Mouse (Mus musculus): ENCODE measurements around the gene Nin. TPM values are rescaled to one million over a fixed set of nuclear protein-coding genes. Genes with fewer than 3 reads are reported as not detected.

Nin gene
- polyA plus RNA-seq, 1 experiment from 2014 or later = 10.3 TPM

DNA sequence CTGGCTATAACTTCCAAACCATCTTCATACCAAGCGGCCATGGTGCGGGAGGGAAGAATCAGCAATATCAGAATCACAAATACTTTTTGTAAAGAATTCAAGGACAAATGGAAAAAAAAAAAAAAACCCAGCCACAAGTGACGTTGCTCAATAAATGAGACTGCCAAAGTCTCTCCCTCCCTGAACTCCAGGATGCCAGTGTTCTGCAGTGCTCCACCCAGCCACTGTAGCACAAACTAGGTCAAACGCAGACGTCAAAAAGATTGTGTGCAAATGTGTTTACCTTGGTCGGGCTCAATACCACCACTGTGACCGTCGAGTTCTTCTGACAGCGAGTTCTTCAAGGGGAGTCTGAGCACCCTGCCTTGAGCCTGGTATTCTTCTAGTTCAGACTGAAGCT is 64.8 kb downstream of the Nin start:
- Histone ChIP-seq H3K27me3 (ENCODE audit: control insufficient read depth, insufficient read depth, low read length) (no peaks in the 10 kb centered on the region), H3K4me3 (ENCODE audit: low read depth, low read length) (no peak overlapping the region), H3K9ac (replicated peaks; ENCODE audit: low read length) (no peak overlapping the region), H3K4me1 (ENCODE audit: control insufficient read depth, insufficient read depth, low read length) (no peaks in the 10 kb centered on the region), H3K9me3 (replicated peaks; ENCODE audit: control insufficient read depth, low read length) (no peaks in the 10 kb centered on the region), H3K36me3 (replicated peaks; ENCODE audit: control insufficient read depth, insufficient read depth, low read depth, low read length) (peaks cover 3% of the 10 kb centered on the region), H3K27ac (replicated peaks; ENCODE audit: low read depth, low read length) (no peak overlapping the region), H3K4me2 (ENCODE audit: low read depth, low read length) (no peak overlapping the region)
- DNase-seq (ENCODE audit: low spot score) = no peak
- no peak for ATAC-seq (replicated peaks; ENCODE audit: insufficient number of reproducible peaks, low FRiP score, low TSS enrichment, low read depth)
- WGBS = 85% methylated on average over 9 of the region's 9 CpGs

DNA sequence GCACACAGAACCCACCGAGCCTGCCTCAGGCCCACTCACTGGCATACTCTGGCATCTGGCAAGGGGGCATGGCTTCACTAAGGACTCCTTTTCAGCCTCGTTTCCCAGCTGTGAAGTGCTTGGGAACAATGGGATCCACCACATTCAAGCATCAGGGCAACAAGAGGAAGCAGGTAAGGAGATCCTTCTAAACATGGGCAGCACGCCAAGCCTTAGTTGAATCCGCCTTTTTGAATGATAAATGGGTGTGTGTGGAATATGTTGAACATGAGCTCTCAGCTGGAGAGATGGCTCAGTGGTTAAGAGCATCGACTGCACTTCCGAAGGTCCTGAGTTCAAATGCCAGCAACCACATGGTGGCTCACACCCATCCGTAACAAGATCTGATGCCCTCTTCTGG is 66.2 kb downstream of the Nin start:
- 89% methylated on average over 7 of the region's 7 CpGs for WGBS
- Histone ChIP-seq H3K9ac (replicated peaks; ENCODE audit: low read length) (no peak overlapping the region), H3K27me3 (ENCODE audit: control insufficient read depth, insufficient read depth, low read length) (no peaks in the 10 kb centered on the region), H3K9me3 (replicated peaks; ENCODE audit: control insufficient read depth, low read length) (no peaks in the 10 kb centered on the region), H3K4me3 (ENCODE audit: low read depth, low read length) (no peak overlapping the region), H3K4me2 (ENCODE audit: low read depth, low read length) (no peak overlapping the region), H3K36me3 (replicated peaks; ENCODE audit: control insufficient read depth, insufficient read depth, low read depth, low read length) (peaks cover 3% of the 10 kb centered on the region), H3K4me1 (ENCODE audit: control insufficient read depth, insufficient read depth, low read length) (no peaks in the 10 kb centered on the region), H3K27ac (replicated peaks; ENCODE audit: low read depth, low read length) (no peak overlapping the region)
- ATAC-seq (replicated peaks; ENCODE audit: insufficient number of reproducible peaks, low FRiP score, low TSS enrichment, low read depth) (no peak), DNase-seq (ENCODE audit: low spot score) (no peak)

DNA sequence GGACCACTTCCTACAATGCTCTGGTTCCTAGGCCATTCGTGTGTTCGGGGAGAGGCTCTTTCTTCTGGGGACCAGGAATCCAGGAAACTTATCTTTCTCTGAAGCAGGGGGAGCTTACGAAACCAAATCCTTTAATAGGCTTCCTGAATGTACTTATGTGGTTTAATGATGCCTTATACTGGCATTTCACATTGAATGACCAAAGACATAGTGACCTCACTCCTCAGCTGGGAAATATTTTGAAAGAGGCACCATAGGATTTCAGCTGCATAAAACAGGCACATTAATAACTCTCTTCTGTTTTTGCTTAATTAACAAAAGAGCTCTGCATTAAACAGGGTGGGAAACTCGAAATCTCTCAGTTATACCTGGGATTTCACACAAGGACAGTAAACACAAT is 69.2 kb downstream of the Nin start:
- Histone ChIP-seq H3K4me1 (ENCODE audit: control insufficient read depth, insufficient read depth, low read length) (no peaks in the 10 kb centered on the region), H3K36me3 (replicated peaks; ENCODE audit: control insufficient read depth, insufficient read depth, low read depth, low read length) (peaks cover 3% of the 10 kb centered on the region), H3K4me2 (ENCODE audit: low read depth, low read length) (no peak overlapping the region), H3K27ac (replicated peaks; ENCODE audit: low read depth, low read length) (no peak overlapping the region), H3K9ac (replicated peaks; ENCODE audit: low read length) (no peak overlapping the region), H3K27me3 (ENCODE audit: control insufficient read depth, insufficient read depth, low read length) (no peaks in the 10 kb centered on the region), H3K9me3 (replicated peaks; ENCODE audit: control insufficient read depth, low read length) (no peaks in the 10 kb centered on the region), H3K4me3 (ENCODE audit: low read depth, low read length) (no peak overlapping the region)
- no peak for DNase-seq (ENCODE audit: low spot score)
- 66% methylated on average over 4 of the region's 4 CpGs for WGBS
- ATAC-seq (replicated peaks; ENCODE audit: insufficient number of reproducible peaks, low FRiP score, low TSS enrichment, low read depth) = no peak

DNA sequence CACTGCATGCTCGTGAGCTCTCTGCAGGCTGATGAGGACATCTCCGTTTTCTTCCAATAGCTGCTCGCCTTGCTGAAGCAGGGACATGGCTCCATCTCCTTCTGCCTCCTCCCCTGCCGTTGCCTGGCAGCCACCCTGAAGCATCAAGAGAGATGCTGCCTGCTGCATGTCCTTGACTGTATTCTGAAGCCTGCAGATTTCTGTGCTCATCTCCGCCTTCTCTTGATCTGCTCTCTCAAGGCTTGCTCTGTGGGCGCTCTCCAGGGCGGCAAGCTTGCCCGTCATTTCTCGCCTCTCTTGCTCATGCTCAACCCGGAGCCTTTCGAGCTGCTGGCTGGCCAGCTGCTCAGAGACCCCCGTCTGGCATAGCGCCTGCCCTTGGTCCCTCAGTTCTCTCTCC is 70.1 kb downstream of the Nin start:
- H3K27ac ChIP-seq (replicated peaks; ENCODE audit: low read depth, low read length) = no peak overlapping the region

DNA sequence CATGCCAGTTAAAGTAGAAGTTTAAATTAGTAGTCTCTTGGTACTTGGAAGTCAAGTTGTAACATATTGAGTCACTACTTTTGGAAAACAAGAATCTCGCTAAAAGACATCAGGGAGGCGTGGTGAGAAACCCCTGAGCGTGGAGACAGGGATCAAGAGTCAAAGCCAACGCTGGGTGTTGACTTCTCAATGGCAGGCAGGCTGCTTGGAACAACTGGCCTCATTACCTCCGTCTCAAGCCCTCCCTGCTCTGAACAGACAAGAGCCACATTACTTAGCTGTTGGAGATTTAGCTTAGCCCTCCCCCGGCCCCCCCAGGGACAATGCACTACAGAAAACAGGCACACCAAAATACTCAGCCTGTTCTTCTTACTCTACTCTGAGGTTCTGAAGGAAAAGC is 72.5 kb downstream of the Nin start:
- no peaks in the 10 kb centered on the region for H3K4me1 ChIP-seq (ENCODE audit: control insufficient read depth, insufficient read depth, low read length)

More for the DNA sequence above, 70.1 kb downstream of the Nin start:
- H3K9me3 ChIP-seq (replicated peaks; ENCODE audit: control insufficient read depth, low read length) = no peaks in the 10 kb centered on the region
- H3K36me3 ChIP-seq (replicated peaks; ENCODE audit: control insufficient read depth, insufficient read depth, low read depth, low read length) = peaks cover 3% of the 10 kb centered on the region
- no peak overlapping the region for H3K4me2 ChIP-seq (ENCODE audit: low read depth, low read length)
- ATAC-seq (replicated peaks; ENCODE audit: insufficient number of reproducible peaks, low FRiP score, low TSS enrichment, low read depth) (no peak), DNase-seq (ENCODE audit: low spot score) (no peak)
- no peaks in the 10 kb centered on the region for H3K27me3 ChIP-seq (ENCODE audit: control insufficient read depth, insufficient read depth, low read length)
- no peak overlapping the region for H3K4me3 ChIP-seq (ENCODE audit: low read depth, low read length)
- H3K4me1 ChIP-seq (ENCODE audit: control insufficient read depth, insufficient read depth, low read length) = no peaks in the 10 kb centered on the region
- H3K9ac ChIP-seq (replicated peaks; ENCODE audit: low read length) = no peak overlapping the region
- WGBS = 93% methylated on average over 13 of the region's 13 CpGs

DNA sequence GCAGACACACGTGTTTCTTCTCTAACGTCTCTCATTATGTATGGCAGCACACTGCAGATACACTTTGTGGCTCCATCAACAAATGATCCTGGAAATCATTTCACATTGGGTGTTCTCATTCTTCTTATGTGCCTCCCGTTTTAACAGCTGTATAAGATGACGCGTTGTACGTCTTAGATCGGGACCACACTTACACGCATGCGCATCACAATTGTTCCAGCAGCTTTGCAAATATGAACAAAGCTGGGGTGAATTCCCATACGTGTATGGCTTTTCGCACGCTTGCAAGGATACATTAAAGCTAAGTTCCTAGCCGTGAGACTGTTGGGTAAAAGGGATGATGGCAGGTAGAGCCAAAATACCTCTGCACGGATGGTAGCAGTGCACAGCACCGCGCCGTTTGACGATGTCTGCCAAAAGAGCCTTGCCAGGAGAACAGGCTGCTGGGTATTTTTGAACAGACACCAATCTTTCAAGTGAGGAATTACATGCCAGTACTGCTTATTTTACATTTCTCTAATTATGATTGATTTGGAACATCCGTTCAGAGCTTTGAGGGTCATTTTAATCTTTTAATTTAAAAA is 76.7 kb downstream of the Nin start:
- H3K9ac ChIP-seq (replicated peaks; ENCODE audit: low read length) = no peak overlapping the region
- H3K4me3 ChIP-seq (ENCODE audit: low read depth, low read length) = no peak overlapping the region
- H3K9me3 ChIP-seq (replicated peaks; ENCODE audit: control insufficient read depth, low read length) = no peaks in the 10 kb centered on the region
- 94% methylated on average over 19 of the region's 19 CpGs for WGBS
- no peaks in the 10 kb centered on the region for H3K27me3 ChIP-seq (ENCODE audit: control insufficient read depth, insufficient read depth, low read length)
- ATAC-seq (replicated peaks; ENCODE audit: insufficient number of reproducible peaks, low FRiP score, low TSS enrichment, low read depth) (no peak), DNase-seq (ENCODE audit: low spot score) (no peak)
- no peak overlapping the region for H3K27ac ChIP-seq (replicated peaks; ENCODE audit: low read depth, low read length)
- H3K36me3 ChIP-seq (replicated peaks; ENCODE audit: control insufficient read depth, insufficient read depth, low read depth, low read length) = no peaks in the 10 kb centered on the region; the same call in 1 of the 2 replicates
- H3K4me1 ChIP-seq (ENCODE audit: control insufficient read depth, insufficient read depth, low read length) = no peaks in the 10 kb centered on the region
- H3K4me2 ChIP-seq (ENCODE audit: low read depth, low read length) = no peak overlapping the region

More for the DNA sequence above, 72.5 kb downstream of the Nin start:
- Histone ChIP-seq H3K9me3 (replicated peaks; ENCODE audit: control insufficient read depth, low read length) (no peaks in the 10 kb centered on the region), H3K4me3 (ENCODE audit: low read depth, low read length) (no peak overlapping the region), H3K4me2 (ENCODE audit: low read depth, low read length) (no peak overlapping the region), H3K27me3 (ENCODE audit: control insufficient read depth, insufficient read depth, low read length) (no peaks in the 10 kb centered on the region), H3K36me3 (replicated peaks; ENCODE audit: control insufficient read depth, insufficient read depth, low read depth, low read length) (peaks cover 3% of the 10 kb centered on the region), H3K27ac (replicated peaks; ENCODE audit: low read depth, low read length) (no peak overlapping the region), H3K9ac (replicated peaks; ENCODE audit: low read length) (no peak overlapping the region)
- WGBS = 76% methylated on average over 6 of the region's 6 CpGs
- no peak for DNase-seq (ENCODE audit: low spot score)
- ATAC-seq (replicated peaks; ENCODE audit: insufficient number of reproducible peaks, low FRiP score, low TSS enrichment, low read depth) = no peak

DNA sequence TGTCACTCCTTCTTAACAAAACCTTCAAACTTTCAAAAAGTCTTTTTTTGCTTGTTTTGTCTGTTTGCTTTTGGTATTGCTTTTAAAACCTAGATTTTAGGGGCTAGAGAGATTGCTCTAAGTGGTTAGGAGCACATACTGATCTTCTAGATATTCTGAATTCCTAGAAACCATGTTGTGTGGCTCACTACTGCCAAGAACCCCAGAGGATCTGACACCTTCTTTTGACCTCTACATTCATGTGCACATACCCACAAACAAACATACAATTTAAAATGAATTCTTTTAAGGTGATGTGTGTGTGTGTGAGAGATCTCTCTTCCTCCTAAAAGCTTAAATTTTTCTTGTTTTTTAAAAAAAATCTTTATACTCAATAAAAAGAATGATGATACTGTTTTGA is 87.3 kb downstream of the Nin start:
- H3K27ac ChIP-seq (replicated peaks; ENCODE audit: low read depth, low read length) = no peak overlapping the region
- no peaks in the 10 kb centered on the region for H3K36me3 ChIP-seq (replicated peaks; ENCODE audit: control insufficient read depth, insufficient read depth, low read depth, low read length)
- ATAC-seq (replicated peaks; ENCODE audit: insufficient number of reproducible peaks, low FRiP score, low TSS enrichment, low read depth) = no peak

DNA sequence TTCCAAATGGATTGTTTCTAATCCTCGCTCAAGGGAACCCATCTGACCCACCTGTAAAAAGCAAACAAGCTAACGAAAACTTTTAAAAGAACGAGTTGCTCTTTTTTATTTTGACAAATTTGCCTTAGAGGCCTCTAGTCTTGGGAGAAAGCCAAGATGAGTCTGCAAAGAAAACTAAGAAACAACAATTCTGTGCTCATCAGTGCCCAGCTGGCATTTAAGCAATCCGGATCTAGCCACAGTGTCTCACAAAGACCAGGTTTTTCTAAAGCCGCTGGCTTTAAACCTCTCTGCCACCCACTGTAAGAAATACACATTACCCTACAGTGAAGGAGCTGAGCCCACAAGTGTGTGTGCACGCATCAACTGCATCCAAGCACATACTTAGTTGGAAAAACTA is 88.1 kb downstream of the Nin start:
- Histone ChIP-seq H3K4me2 (ENCODE audit: low read depth, low read length) (no peak overlapping the region), H3K9ac (replicated peaks; ENCODE audit: low read length) (no peak overlapping the region), H3K9me3 (replicated peaks; ENCODE audit: control insufficient read depth, low read length) (no peaks in the 10 kb centered on the region), H3K27ac (replicated peaks; ENCODE audit: low read depth, low read length) (no peak overlapping the region), H3K27me3 (ENCODE audit: control insufficient read depth, insufficient read depth, low read length) (no peaks in the 10 kb centered on the region), H3K4me3 (ENCODE audit: low read depth, low read length) (no peak overlapping the region), H3K4me1 (ENCODE audit: control insufficient read depth, insufficient read depth, low read length) (no peaks in the 10 kb centered on the region), H3K36me3 (replicated peaks; ENCODE audit: control insufficient read depth, insufficient read depth, low read depth, low read length) (no peaks in the 10 kb centered on the region)
- ATAC-seq (replicated peaks; ENCODE audit: insufficient number of reproducible peaks, low FRiP score, low TSS enrichment, low read depth) = no peak
- 95% methylated on average over 6 of the region's 6 CpGs for WGBS
- DNase-seq (ENCODE audit: low spot score) = no peak

More for the DNA sequence above, 87.3 kb downstream of the Nin start:
- Histone ChIP-seq H3K4me2 (ENCODE audit: low read depth, low read length) (no peak overlapping the region), H3K9me3 (replicated peaks; ENCODE audit: control insufficient read depth, low read length) (no peaks in the 10 kb centered on the region), H3K27me3 (ENCODE audit: control insufficient read depth, insufficient read depth, low read length) (no peaks in the 10 kb centered on the region), H3K4me3 (ENCODE audit: low read depth, low read length) (no peak overlapping the region), H3K4me1 (ENCODE audit: control insufficient read depth, insufficient read depth, low read length) (no peaks in the 10 kb centered on the region), H3K9ac (replicated peaks; ENCODE audit: low read length) (no peak overlapping the region)
- no peak for DNase-seq (ENCODE audit: low spot score)

Data from embryonic facial prominence, embryonic 11.5 days (tissue).